Mouse (Mus musculus) left cerebral cortex, postnatal 36 days (tissue): Measurements from ENCODE around the gene Tnfrsf25. TPM values are rescaled to one million over a fixed set of nuclear protein-coding genes. Genes with fewer than 3 reads are reported as not detected.

Experiments used
- DNase-seq, 2 experiments: peaks; one replicate each; pipeline ENCODE4 v3.0.0; 2021 to 2022; ENCODE audit warnings: low spot score in 2 of 2, mixed read lengths in 1 of 2
- intact Hi-C: fragments of 180-260 bp; cut with DNase I; formaldehyde crosslinking; loops from one replicate; pipeline ENCODE4 v1.15.1; 2025
- total RNA-seq, 2 experiments: library from RNA; stranded (reverse); gene quantifications; 2 replicates each; pipeline ENCODE4 v1.2.3; 2021

The Tnfrsf25 gene
- total RNA-seq = 10 to 100 TPM in 1 of 2 experiments, 1 to 10 TPM in 1; 8.7 to 10.1 TPM

- DNase-seq = no peak
- intact Hi-C loops = no loop called here
Measured at GRCm38 (mm10) chr4:152115921-152116612, at the start of gene Tnfrsf25. Tnfrsf25 (plus strand) TSS chr4:152115934.

GRCm38 (mm10) chr4:152067280-152067679 lies 48.5 kb upstream of the Tnfrsf25 start:
- intact Hi-C loops = no loop called here
- DNase-seq = no peak

GRCm38 (mm10) chr4:152068166-152068724 lies 47.5 kb upstream of the Tnfrsf25 start:
- DNase-seq = no peak
- intact Hi-C loops = no loop called here

- no peak for DNase-seq
- intact Hi-C loops = no loop called here
Measured at GRCm38 (mm10) chr4:152069245-152069644, 46.5 kb upstream of the Tnfrsf25 start.

- no peak for DNase-seq
- intact Hi-C loops = no loop called here
Measured at GRCm38 (mm10) chr4:152070494-152071396, 45.0 kb upstream of the Tnfrsf25 start.

- intact Hi-C loops = no loop called here
Measured at GRCm38 (mm10) chr4:152072121-152072601, 43.6 kb upstream of the Tnfrsf25 start, which contains the start of gene Plekhg5. Plekhg5 (plus strand) TSS chr4:152072498.

GRCm38 (mm10) chr4:152072655-152073054 lies 43.1 kb upstream of the Tnfrsf25 start:
- no peak for DNase-seq
- intact Hi-C loops = no loop called here

More at GRCm38 (mm10) chr4:152072121-152072601, 43.6 kb upstream of the Tnfrsf25 start, which contains the start of gene Plekhg5:
- DNase-seq = no peak

- DNase-seq = no peak
- intact Hi-C loops = no loop called here
Measured at GRCm38 (mm10) chr4:152073715-152074114, 42.0 kb upstream of the Tnfrsf25 start.

GRCm38 (mm10) chr4:152074548-152074947 lies 41.2 kb upstream of the Tnfrsf25 start:
- no peak for DNase-seq
- intact Hi-C loops = no loop called here

GRCm38 (mm10) chr4:152077191-152077590 lies 38.5 kb upstream of the Tnfrsf25 start:
- intact Hi-C loops = no loop called here
- DNase-seq = no peak

- DNase-seq = peak in 1 of 2 experiments; percentile 49
- intact Hi-C loops = no loop called here
Measured at GRCm38 (mm10) chr4:152078105-152078530, 37.6 kb upstream of the Tnfrsf25 start.

- intact Hi-C loops = no loop called here
- no peak for DNase-seq
Measured at GRCm38 (mm10) chr4:152079261-152079660, 36.5 kb upstream of the Tnfrsf25 start.

- DNase-seq = no peak
- intact Hi-C loops = no loop called here
Measured at GRCm38 (mm10) chr4:152079931-152080330, 35.8 kb upstream of the Tnfrsf25 start.

GRCm38 (mm10) chr4:152083611-152084220 lies 32.0 kb upstream of the Tnfrsf25 start:
- intact Hi-C loops = no loop called here
- DNase-seq = no peak

GRCm38 (mm10) chr4:152084616-152085015 lies 31.1 kb upstream of the Tnfrsf25 start:
- no peak for DNase-seq

GRCm38 (mm10) chr4:152086505-152087210 lies 29.1 kb upstream of the Tnfrsf25 start:
- peak; percentile 65 to 76 for DNase-seq
- intact Hi-C loops = loop anchor here (2.0 kb wide), 1 partner anchor 78 kb away; the partner anchor contains the start of gene Klhl21

More at GRCm38 (mm10) chr4:152084616-152085015, 31.1 kb upstream of the Tnfrsf25 start:
- intact Hi-C loops = no loop called here

- intact Hi-C loops = loop anchor here (2.0 kb wide), 1 partner anchor 79 kb away; the partner anchor contains the start of gene Klhl21
- no peak for DNase-seq
Measured at GRCm38 (mm10) chr4:152087211-152088081, 28.3 kb upstream of the Tnfrsf25 start.

GRCm38 (mm10) chr4:152088133-152088532 lies 27.6 kb upstream of the Tnfrsf25 start:
- intact Hi-C loops = no loop called here
- DNase-seq = peak; percentile 65 to 78
